Mouse (Mus musculus) kidney, adult 2 months (tissue): ENCODE data around the gene Defb23. TPM values are rescaled to one million over a fixed set of nuclear protein-coding genes. Genes with fewer than 3 reads are reported as not detected.
"Not testable (repeated sequence)": the region's sequence is repeated elsewhere in the genome, so short reads cannot be mapped to it uniquely, and the experiment has no call there.

Experiments
- DNase-seq: peaks from one replicate; pipeline ENCODE4 v3.0.0; 2021
- H3K27ac ChIP-seq: fragments of 200-500 bp; 2 replicates; pipeline ENCODE4 v1.5.1; 2012; ENCODE audit warnings: low read depth, low read length, control low read depth, inconsistent platforms; ENCODE audit not compliant: insufficient read depth
- H3K27me3 ChIP-seq: fragments of 200-500 bp; replicated peaks from 2 replicates; pipeline ENCODE4 v1.6.1; 2012; ENCODE audit warnings: mild to moderate bottlenecking, moderate library complexity, low read length, inconsistent platforms; ENCODE audit not compliant: control insufficient read depth, insufficient read depth
- H3K36me3 ChIP-seq: fragments of 200-500 bp; 2 replicates; pipeline ENCODE4 v1.6.1; 2012; ENCODE audit warnings: mild to moderate bottlenecking, moderate library complexity, low read length, inconsistent platforms; ENCODE audit not compliant: control insufficient read depth, insufficient read depth
- H3K4me1 ChIP-seq: fragments of 200-500 bp; 2 replicates; pipeline ENCODE4 v1.6.1; 2011; ENCODE audit warnings: low read length; ENCODE audit not compliant: control insufficient read depth, insufficient read depth
- H3K4me3 ChIP-seq: fragments of 200-500 bp; 2 replicates; pipeline ENCODE4 v1.5.1; 2011; ENCODE audit warnings: mild to moderate bottlenecking, low read depth, low read length, control low read depth; ENCODE audit not compliant: insufficient read depth
- CTCF ChIP-seq: fragments of 200-500 bp; conservative IDR thresholded peaks from 2 replicates; pipeline ENCODE4 v1.5.1; 2011; ENCODE audit warnings: low read depth, mild to moderate bottlenecking, control low read depth, low read length, moderate library complexity, mixed read lengths; ENCODE audit not compliant: insufficient read depth, insufficient read length
- POLR2A ChIP-seq: fragments of 200-500 bp; IDR thresholded peaks from one replicate; pipeline ENCODE4 v1.6.1; 2011; ENCODE audit warnings: low read depth, low read length, control low read depth
- WGBS: fragments of 180-500 bp; shearing (Covaris S2); methylation state at CpG from one replicate; pipeline ENCODE4 v1.1.7; 2018; 5-methylcytosine and 5-hydroxymethylcytosine counted together
- polyA plus RNA-seq: library from polyadenylated mRNA; depleted of rRNA; stranded (reverse); fragments of >200 nt; gene quantifications from 2 replicates; pipeline ENCODE4 v1.2.3, GENCODE M21; 2012

The Defb23 gene
- polyA plus RNA-seq, 1 experiment = not detected

GRCm38 (mm10) chr2:152438963-152439362, 25.5 kb downstream of the Defb23 start:
- WGBS = 85% methylated on average over 1 of the region's 1 CpGs
- no peak overlapping the region for H3K4me3 ChIP-seq
- no peak for DNase-seq

DNA sequence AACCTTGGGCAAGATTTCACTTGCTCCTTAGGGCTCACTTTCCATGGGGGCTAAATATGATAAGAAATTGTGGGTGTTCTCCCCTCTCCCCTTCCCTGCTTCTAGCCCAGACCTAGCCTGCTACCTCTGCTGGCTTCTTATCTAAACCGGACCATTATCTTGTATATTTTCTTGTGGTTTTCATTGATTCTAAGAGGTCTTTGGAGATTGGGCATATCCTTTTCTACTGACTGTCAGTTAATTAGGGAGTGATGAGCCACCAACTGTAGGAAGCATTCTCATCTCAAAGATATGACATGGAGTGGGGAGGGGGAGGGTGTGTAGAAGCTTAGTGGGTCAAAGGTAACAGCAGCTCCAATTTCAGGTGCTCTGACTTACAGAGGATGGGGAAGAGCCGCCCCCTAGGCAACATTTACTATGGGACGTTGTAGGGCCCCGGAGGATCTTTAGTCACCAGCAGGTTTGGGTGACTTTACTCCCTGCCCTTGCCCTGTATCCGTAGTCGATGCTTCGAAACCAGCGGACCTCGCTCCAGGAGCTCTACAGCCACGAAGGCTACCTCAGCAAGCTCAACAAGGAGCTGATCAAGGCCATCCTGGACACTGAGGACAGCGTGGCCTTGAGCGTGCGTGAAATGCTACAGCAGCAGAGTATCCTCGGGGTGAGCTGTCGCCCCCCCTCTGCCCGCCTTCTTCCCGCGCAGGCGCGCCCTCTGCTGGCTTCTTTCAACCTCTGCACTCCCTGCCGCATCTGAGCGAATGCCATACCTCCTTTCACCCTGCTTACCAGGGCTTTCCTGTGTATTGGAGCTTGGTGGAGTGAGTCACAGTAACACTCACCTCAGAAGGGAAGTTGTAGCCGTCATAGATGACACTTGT, 27.2 kb downstream of the Defb23 start:
- 4% methylated on average over 23 of the region's 23 CpGs for WGBS

More at GRCm38 (mm10) chr2:152438963-152439362, 25.5 kb downstream of the Defb23 start:
- Histone ChIP-seq H3K27me3 (no peaks in the 10 kb centered on the region), H3K27ac (no peak overlapping the region), H3K36me3 (no peaks in the 10 kb centered on the region), H3K4me1 (peaks cover 15% of the 10 kb centered on the region)
- no peak for TF ChIP-seq CTCF
- TF ChIP-seq POLR2A = no peak

DNA sequence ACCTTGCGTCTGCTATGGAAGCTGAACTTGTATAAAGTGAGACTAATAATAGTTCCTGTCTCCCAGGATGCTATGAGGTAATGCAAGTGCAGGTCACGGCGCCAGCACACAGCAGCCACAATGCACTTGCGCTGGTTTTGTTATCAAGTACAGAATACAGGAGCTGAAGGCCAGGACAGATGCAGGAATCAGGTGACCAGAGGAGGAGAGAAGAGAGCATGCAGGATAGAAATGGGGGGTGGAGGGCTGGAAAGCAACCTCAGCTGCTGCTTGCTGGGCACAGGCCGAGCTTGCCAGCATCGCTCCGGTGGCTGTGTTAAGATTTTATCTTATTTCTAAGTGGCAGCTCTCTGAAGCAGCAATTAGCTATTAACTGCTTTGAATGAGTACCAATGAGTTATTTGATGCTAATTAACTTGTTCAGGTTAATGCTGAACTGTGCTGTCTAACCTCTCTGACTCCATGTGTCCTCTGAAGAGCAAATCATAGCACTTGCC, 28.0 kb downstream of the Defb23 start:
- no peaks in the 10 kb centered on the region for H3K27me3 ChIP-seq
- H3K27ac ChIP-seq = 0 out of 2 replicates have a peak overlapping the region, but pooled peaks have one; percentile 17
- TF ChIP-seq POLR2A = no peak
- TF ChIP-seq CTCF = no peak
- DNase-seq = peak; percentile 72
- no peaks in the 10 kb centered on the region for H3K36me3 ChIP-seq
- H3K4me1 ChIP-seq = peaks cover 15% of the 10 kb centered on the region
- H3K4me3 ChIP-seq = no peak overlapping the region
- WGBS = 47% methylated on average over 7 of the region's 7 CpGs

More for the DNA sequence above, 27.2 kb downstream of the Defb23 start:
- H3K4me3 ChIP-seq = peak overlapping the region; percentile 29; the same call in 1 of the 2 replicates
- DNase-seq = peak; percentile 81
- H3K4me1 ChIP-seq = peaks cover 15% of the 10 kb centered on the region
- TF ChIP-seq POLR2A (no peak), CTCF (peak; percentile 82)
- H3K36me3 ChIP-seq = no peaks in the 10 kb centered on the region
- H3K27me3 ChIP-seq = no peaks in the 10 kb centered on the region
- 0 out of 2 replicates have a peak overlapping the region, but pooled peaks have one; percentile 13 for H3K27ac ChIP-seq

- not testable (repeated sequence) for H3K27ac ChIP-seq, H3K4me3 ChIP-seq, H3K36me3 ChIP-seq, DNase-seq, H3K4me1 ChIP-seq, H3K27me3 ChIP-seq
- 74% methylated on average over 2 of the region's 2 CpGs for WGBS
Observed at GRCm38 (mm10) chr2:152428481-152428880, 35.9 kb downstream of the Defb23 start.

GRCm38 (mm10) chr2:152427493-152427892, 36.9 kb downstream of the Defb23 start:
- TF ChIP-seq CTCF (no peak), POLR2A (no peak)
- Histone ChIP-seq H3K36me3 (no peaks in the 10 kb centered on the region), H3K27me3 (no peaks in the 10 kb centered on the region), H3K4me1 (no peaks in the 10 kb centered on the region), H3K4me3 (no peak overlapping the region), H3K27ac (no peak overlapping the region)
- no peak for DNase-seq
- 15% methylated on average over 12 of the region's 12 CpGs for whole genome bisulfite sequencing

DNA sequence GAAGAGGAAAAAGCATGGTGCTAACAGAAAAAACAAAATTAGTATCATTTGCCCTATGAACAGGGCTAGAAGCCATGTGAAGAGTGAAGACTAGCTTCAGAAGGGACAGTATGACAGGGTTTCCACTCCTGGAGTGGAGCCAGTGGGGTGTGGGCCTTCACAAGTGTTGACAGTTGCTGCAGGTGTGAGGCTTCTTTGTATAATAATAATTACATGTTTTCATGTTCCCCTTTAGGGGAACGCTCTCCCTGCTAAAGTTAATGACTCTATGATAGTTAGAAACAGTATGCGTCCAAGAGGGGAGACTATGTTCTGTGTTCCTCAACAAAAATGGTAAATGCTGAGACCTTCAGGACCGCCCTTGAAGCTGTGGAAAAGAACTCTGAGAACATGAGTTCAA, 48.6 kb downstream of the Defb23 start:
- peaks cover 12% of the 10 kb centered on the region; the same call in 1 of the 2 replicates for H3K4me1 ChIP-seq
- no peaks in the 10 kb centered on the region for H3K27me3 ChIP-seq
- DNase-seq = no peak
- WGBS = 96% methylated on average over 3 of the region's 3 CpGs
- H3K36me3 ChIP-seq = no peaks in the 10 kb centered on the region
- H3K27ac ChIP-seq = no peak overlapping the region
- H3K4me3 ChIP-seq = no peak overlapping the region
- TF ChIP-seq CTCF (no peak), POLR2A (no peak)

- DNase-seq = no peak
- peak within 1 kb of the TSS; percentile 97 for H3K4me3 ChIP-seq
- no peaks in the 10 kb centered on the region for H3K27me3 ChIP-seq
- no peaks in the 10 kb centered on the region for H3K36me3 ChIP-seq
- TF ChIP-seq CTCF (no peak), POLR2A (no peak)
- peak within 1 kb of the TSS; percentile 97 for H3K27ac ChIP-seq
- 12% methylated on average over 4 of the region's 4 CpGs for WGBS
- H3K4me1 ChIP-seq = peaks cover 12% of the 10 kb centered on the region; the same call in 1 of the 2 replicates
Observed at GRCm38 (mm10) chr2:152415287-152415686, 49.1 kb downstream of the Defb23 start, which contains the start of gene 6820408C15Rik. 6820408C15Rik (plus strand) TSS chr2:152415587.
